Mouse (Mus musculus): ENCODE results near the gene Nedd9.

GRCm38 (mm10) chr13:41489705-41490275, 2.6 kb upstream of the Nedd9 start:
- TF ChIP-seq TBP (conservative IDR thresholded peaks at IDR 0.05; ENCODE audit: low read depth, low read length) (no peak), SMC3 (IDR thresholded peaks at IDR 0.05; ENCODE audit: low read depth, low read length) (peak; percentile 28)
